Mouse (Mus musculus) megakaryocyte, adult 5-6 weeks (primary cell): ENCODE results near the gene Nectin1. TPM values are rescaled to one million over a fixed set of nuclear protein-coding genes. Genes with fewer than 3 reads are reported as not detected.
A peak's percentile ranks its signal among the peaks of the same experiment; 100 is the strongest.

Experiments
- ATAC-seq: 2 replicates; pipeline ENCODE4 v1.8.0; 2016; ENCODE audit warnings: mild to moderate bottlenecking, inconsistent platforms; ENCODE audit not compliant: poor library complexity, severe bottlenecking
- total RNA-seq, 2 experiments: library from RNA; stranded (forward) in 1 of 2; stranded (reverse) in 1 of 2; fragments of 153-499, 151-499 nt in 1 of 2; fragments of 221-1000, 200-1000 nt in 1 of 2; gene quantifications; 2 replicates each; pipeline versions ENCODE4 v1.2.3 to v1.2.4; 2015 to 2017

Gene Nectin1
- total RNA-seq, 2 experiments from 2014 or later = 1.4 to 9.7 TPM

DNA sequence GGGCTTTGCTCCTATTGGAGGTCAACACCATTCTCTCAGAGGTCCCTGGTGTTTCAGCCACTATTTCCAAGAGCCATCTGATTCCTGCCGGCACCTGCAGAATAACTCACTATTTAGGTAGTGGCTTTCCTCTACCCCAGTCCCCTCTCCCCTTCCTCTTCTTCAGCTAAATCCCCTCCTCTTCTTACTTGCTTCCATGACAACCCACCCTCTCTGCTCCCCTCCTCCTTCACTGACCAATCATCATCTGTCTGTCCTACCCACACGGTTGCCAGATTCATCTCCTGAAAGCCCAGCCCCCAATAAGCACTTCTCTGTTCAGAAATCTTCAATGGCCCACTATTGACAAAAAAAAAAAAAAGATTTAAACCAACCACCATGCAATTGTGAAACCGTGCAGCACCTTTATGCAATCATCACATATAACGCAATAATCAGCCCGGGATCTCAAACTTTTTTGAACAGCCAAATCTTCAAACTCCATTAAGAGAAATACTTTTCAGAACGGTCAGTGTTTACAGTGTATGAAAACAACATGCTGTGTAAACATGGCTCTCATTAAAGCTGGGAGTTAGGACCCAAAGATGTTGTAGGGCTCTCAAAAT is 5.2 kb upstream of the Nectin1 start:
- ATAC-seq = no peak

- no peak for ATAC-seq
These were observed 2.5 kb upstream of the Nectin1 start for GRCm38 (mm10) chr9:43741277-43741676.

- no peak for ATAC-seq
These were observed 1.7 kb upstream of the Nectin1 start for GRCm38 (mm10) chr9:43742066-43742465.

DNA sequence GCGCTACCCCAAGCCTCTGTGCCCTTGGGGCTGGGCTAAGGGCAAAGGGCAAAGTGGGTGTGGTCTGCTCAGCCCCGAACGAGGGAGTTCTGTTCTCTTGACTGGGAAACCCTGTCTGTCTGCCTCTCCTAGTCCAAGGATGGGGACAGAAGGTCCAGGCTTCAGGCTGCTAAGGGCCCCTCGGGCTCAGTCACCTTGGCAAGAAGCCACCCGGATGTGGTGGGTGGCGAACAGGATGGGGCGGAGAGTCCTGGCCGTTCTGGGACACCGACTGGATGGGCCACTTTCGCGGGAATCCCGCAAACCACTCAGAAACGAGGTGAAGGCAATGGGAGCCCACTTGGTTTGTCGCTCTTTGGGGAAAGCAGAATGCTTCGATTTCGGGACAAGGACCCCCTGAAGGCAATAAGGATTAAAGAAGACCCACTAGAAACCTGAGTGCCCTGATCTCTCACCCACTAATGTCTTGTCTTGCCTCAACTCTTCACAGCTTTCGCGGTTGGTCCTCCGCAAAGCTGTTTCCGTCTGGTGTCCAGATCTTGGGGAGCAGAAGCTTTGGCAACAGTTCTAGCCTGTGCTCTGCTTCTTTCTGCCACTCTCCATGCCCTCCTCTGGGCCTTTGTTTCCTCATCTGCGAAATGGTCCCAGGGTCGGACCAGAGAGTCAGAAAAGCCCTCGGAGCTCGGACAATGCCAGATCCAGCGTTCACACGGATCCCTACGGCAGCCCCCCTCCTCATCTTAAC is 710 bp upstream of the Nectin1 start:
- peak; percentile 29; the same call in 1 of the 2 replicates for ATAC-seq

DNA sequence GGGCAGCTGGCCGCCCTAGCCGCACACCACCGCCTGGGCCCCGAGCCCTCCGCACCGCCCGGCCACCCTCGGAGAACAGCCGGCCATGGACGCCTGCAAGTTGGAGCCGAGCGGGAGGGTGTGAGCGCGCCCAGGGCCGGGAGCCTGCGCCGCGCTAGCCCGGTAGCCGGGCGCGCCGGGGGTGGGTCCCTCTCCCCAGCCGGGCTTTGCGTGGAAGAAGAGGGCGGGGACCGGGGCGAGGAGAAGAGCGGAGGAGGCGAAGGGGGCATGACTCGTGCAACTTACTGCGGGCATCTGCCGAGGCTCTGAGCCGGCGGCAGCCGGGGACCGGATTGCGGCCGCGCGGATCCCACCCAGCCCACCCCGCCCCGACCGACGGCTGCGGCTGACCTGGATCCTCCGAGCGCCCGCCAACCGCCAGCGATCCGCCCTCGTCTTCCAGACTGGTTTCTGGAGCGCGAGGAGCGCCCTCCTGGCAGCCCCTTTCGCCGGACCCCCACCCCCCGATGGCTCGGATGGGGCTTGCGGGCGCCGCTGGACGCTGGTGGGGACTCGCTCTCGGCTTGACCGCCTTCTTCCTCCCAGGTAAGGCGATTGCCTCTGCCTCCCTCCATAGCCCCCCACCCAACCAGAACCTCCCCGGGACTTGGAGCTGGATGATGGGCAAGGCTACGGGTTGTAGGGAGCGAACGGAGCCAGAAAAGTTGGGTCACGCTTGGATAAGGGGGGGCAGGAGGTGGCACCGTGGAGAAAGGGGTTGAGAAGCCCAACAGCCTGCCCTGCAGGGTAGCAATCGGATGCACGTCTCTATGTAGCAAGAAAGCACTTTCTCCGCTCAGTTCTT is 576 bp downstream of the Nectin1 start:
- ATAC-seq = no peak; the same call in 1 of the 2 replicates

DNA sequence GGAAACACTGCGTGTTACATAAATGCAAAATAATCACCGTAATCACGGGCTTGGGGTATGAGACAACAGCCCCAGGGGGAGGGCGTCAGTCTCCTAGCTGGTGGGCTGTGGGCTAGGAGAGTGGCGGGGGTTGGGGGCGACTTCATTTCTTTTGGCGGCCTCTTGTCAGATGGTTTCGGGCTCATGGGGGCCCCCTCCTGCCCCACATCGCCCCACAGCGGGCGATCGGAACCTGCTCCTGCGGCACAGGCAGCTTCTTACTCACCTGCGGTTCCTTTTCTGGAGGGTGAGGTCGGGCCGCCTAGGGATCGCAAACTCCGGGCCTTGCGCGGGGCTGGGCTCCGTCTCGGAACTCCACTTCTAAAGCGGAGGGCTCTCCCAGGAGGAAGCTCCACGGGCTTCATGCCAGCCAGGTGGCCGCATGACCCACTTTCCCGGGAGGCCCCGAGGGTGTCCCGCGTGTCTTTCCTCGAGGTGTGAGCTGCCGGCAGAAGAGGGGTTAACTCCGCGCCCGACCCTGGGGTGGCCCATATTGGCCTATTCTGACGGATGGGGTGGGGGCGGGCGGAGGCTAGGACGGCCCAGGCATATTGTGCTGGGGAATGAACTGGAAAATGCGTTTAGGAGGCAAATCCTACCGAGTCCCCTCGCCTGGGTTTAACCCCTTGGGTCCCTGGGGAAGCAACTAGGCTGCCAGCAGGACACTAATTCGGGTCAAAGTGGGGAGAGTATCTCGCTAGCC is 1.4 kb downstream of the Nectin1 start:
- 0 out of 2 replicates have a peak, but pooled peaks have one; percentile 8 for ATAC-seq

- no peak for ATAC-seq
These were observed 2.3 kb downstream of the Nectin1 start for GRCm38 (mm10) chr9:43745951-43746703.

- ATAC-seq = no peak
These were observed 3.9 kb downstream of the Nectin1 start for GRCm38 (mm10) chr9:43747710-43748109.

DNA sequence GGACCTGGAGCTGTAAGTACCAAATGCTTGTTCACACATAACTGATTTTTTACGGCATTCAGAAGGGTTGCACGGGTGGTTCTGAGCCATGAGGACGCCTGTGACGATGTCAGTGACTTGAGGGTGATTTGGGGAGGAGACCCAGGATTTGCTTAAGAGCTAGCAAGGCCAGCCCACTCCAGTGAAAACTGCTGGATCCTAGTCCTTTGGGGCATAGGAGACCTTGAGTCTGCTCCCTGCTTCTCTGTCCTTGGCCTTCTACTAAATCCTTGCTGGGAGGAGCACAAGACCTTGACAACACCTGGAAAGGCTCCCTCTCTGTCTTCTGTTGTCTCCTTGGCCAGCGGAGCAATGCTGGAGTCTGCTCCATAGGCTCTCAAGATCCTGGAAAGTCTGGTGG is 4.7 kb downstream of the Nectin1 start:
- no peak for ATAC-seq

DNA sequence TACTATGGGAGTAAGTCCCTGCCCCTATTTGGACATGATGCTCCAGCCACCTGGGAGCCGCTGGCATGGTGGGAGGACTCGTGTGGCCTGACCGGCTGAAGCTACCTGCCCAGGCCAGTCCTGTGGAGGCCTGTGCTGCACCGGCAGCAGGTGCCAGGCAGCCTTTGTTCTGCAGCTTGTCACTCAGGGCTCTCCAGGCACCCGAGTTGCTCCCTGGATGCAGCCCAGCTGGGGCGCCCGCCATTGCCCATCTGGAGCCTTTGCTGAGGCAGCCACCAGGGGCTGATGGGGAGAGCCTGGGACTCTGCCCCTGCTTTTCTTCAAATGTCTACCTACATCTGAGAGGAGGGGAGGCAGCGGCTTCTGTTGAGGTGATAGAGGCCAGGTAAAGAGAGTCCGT is 6.3 kb downstream of the Nectin1 start:
- ATAC-seq = no peak

DNA sequence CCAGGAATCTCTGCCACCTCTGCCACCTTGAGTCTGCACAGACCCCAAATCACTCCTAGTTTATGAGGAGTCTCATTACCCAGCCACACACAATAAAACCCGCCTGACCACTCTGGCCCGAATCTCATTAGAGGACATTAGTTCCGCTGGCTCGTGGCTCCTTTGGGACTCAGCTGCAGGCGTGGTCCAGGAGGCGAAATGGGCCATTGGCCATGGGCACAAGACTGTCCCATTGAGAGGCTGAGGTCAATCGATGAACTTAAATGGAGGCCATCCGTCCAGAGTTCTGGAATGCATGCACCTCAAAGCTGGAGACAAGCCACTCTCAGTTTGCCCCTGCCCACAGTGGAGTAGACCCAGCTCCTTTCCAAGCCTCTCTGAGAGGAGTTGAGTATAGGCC is 7.3 kb downstream of the Nectin1 start:
- no peak for ATAC-seq

DNA sequence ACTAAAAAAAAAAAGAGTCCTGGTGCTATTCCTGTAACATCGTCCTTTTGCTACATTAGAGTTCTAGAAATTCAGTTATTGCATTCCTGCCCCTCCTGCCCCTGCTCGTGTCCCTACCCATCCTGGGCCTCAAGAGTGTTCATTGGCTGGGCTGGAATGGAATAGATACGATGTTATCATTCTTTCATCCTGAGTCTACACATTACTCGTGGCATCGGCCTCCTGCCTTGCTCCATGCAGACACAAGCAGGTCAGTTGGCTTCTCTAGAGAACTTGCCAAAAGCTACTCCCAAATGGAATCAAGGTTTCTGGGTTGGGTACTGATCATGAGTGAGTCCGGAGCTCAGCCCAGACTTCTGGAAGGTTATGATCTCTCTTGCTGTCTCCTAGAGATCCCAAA is 9.7 kb downstream of the Nectin1 start:
- no peak for ATAC-seq

DNA sequence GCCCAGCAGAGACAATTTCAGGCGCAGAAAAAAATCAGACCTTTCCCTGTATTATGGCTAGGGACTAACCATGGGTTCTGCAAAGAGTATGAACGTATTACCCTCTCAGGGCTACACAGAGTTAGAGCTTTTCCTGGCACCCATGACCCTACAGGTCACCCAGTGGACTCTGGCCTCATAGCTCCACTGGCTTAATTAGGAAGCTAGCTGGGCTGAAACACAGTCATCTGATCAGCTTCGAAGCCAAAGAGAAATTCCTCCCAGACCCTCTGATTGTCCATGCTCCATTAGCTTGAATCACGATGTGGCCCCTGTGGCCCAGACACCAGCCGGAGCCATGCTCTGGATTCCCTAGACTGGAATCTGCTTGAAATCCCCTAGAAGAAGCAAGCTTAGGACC is 10.3 kb downstream of the Nectin1 start:
- no peak for ATAC-seq

- no peak for ATAC-seq
These were observed 11.0 kb downstream of the Nectin1 start for GRCm38 (mm10) chr9:43754768-43755197.

- peak; percentile 35; the same call in 1 of the 2 replicates for ATAC-seq
These were observed 11.7 kb downstream of the Nectin1 start for GRCm38 (mm10) chr9:43755464-43755863.

DNA sequence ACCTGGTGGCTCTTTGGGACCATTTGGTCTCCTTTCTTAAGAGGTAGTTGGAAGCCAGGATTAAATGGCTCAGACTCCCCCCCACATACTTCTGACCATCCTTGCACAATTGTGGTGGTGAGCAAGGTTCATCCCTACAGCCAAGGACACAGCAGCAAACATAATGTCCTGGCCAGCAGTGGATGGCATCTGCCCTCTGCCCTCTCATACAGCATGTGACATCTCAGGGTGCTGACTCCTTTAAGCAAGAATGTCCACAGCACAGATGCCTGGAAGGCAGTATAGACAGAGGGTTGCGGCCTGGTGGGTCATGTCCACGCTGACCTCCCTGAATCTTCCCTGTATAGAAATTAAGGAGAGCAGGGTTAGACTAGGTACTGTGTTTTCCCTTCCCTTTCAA is 12.1 kb downstream of the Nectin1 start:
- ATAC-seq = no peak

DNA sequence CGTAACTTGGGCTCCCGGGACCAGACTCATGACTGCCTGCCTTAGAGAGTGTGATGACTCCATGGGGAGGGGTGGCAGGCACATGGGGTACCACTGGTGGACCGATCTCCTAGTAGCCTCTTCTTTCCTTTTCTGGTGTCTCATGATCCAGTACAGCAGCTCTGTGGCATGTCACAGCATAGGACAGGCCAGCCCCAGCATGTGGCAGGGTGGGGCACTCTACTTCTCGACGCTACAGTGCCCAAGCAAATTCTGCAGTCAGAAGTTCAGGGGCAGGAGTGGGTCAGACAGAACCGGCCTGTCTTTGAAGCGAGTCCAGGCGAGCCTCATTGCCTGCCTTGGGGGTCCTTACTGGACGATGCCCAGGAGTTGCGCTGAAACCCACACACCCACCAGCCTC is 13.4 kb downstream of the Nectin1 start:
- no peak for ATAC-seq

DNA sequence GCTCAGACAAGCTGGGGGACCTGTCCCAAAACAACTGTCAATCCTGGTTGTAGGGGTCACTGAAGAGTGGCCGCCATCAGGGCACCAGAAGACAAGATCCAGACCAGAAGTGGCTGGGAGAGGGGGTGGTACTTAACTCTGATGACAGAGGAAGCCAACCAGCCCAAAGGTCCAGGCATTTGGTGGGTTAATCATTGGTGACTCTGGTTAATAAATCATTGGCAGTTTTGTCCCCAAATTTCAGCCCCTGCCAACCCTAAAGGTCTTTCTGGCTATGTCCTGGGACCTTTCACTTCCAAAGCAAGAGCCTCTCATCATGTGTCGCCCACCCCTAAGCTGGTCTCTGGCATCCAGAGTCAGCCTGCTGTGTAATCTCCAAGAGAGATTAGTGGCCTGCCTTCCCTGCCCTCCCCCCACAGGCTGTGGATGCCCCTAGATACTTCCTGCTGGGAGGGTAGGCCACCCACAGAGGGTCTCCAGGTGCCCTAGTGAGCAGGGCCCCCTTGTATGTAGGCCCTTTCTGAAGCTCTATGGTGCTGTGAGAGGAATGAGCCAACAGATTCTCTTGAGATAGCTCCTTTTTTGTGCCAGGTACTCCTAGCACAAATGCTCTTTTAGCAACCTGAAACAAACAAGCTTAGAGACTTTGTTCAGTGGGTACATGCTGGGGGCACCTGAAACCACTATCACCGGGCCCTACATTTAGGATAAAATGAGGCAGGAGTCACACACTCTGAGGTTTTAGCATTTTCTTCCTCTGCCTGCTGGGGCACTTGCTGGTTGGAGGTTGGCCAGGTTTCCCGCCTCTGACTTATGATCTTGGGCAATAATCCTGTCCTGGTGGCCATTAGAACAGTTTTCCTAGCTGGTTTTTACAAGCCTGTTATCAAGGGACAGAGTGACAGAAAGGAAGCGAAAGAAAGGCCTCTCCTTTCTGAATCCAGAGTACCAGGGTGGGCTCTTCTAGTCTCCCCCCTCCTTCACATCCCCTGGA is 14.5 kb downstream of the Nectin1 start:
- ATAC-seq = no peak

DNA sequence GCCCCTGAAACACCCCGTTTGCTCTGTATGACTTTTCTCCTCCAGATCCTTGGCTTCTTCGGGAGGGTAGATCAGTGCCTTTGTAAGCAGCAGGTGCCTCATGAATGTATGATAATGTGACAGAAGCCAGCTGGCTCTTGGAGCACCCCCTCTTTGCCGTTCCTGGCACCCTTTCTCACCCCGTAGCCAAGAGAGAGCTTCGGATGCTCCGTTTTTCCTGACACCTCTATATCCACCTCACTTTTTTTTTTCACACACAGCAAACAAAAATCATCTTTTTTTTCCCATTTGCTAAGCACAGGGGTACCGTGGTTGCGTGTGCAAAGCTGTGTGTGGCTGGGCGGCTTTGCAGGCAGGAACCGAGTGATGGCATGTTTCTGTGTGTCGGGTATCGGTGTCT is 16.3 kb downstream of the Nectin1 start:
- ATAC-seq = no peak
